Comparison of ENCODE assay signal across 8 mouse cellular contexts in genomic region chr6:87914326-87915102, GRCm38 (mm10). TPM values are rescaled to one million over a fixed set of nuclear protein-coding genes. Genes with fewer than 3 reads are reported as not detected.
DNase-seq lines count a peak whose midpoint lies in the region; ATAC-seq and TF ChIP-seq lines count a peak whose summit lies in the region.

No protein-coding gene starts in this region.

- ATAC-seq in forebrain, embryonic 12.5 days (ENCODE audit: low FRiP score), result peak; percentile 69
- ATAC-seq in limb, embryonic 13.5 days (ENCODE audit: low FRiP score, low read depth), result peak; percentile 76
- ATAC-seq in midbrain, embryonic 11.5 days (ENCODE audit: low FRiP score), result peak; percentile 75
- peak; percentile 57 for ATAC-seq in stomach, embryonic 16.5 days (ENCODE audit: insufficient read depth, low FRiP score)

- H3K4me2 ChIP-seq in forebrain, embryonic 12.5 days, result peak overlapping the region; percentile 90
- peak overlapping the region; percentile 89 for H3K4me2 ChIP-seq in limb, embryonic 13.5 days (replicated peaks)
- H3K4me2 ChIP-seq in midbrain, embryonic 11.5 days, result peak overlapping the region; percentile 64
- peak overlapping the region; percentile 88 for H3K4me2 ChIP-seq in stomach, embryonic 16.5 days (ENCODE audit: low read depth, low read length)

- H3K4me1 ChIP-seq in forebrain, embryonic 12.5 days, result peaks cover 21% of the 10 kb centered on the region
- H3K4me1 ChIP-seq in hindbrain, embryonic 10.5 days (replicated peaks), result peaks cover 19% of the 10 kb centered on the region
- peaks cover 12% of the 10 kb centered on the region for H3K4me1 ChIP-seq in limb, embryonic 13.5 days
- peaks cover 11% of the 10 kb centered on the region for H3K4me1 ChIP-seq in midbrain, embryonic 11.5 days (ENCODE audit: control insufficient read depth, insufficient read depth, low read length)
- H3K4me1 ChIP-seq in stomach, embryonic 16.5 days (ENCODE audit: control insufficient read depth, insufficient read depth, low read length), result peaks cover 16% of the 10 kb centered on the region

- H3K4me3 ChIP-seq in layer of hippocampus, adult 2 months, result peak overlapping the region; percentile 94
- peak overlapping the region; percentile 72 for H3K4me3 ChIP-seq in forebrain, embryonic 12.5 days (replicated peaks)
- peak overlapping the region; percentile 79 for H3K4me3 ChIP-seq in hindbrain, embryonic 10.5 days
- H3K4me3 ChIP-seq in limb, embryonic 13.5 days, result peak overlapping the region; percentile 89
- H3K4me3 ChIP-seq in midbrain, embryonic 11.5 days (ENCODE audit: low read depth, low read length), result peak overlapping the region; percentile 79
- H3K4me3 ChIP-seq in stomach, embryonic 16.5 days (replicated peaks; ENCODE audit: low read length), result peak overlapping the region; percentile 97

- 3% methylated on average over 35 of the region's 35 CpGs for WGBS in forebrain, embryonic 12.5 days
- WGBS in hindbrain, embryonic 10.5 days, result 4% methylated on average over 35 of the region's 35 CpGs
- 2% methylated on average over 35 of the region's 35 CpGs for WGBS in limb, embryonic 13.5 days
- 3% methylated on average over 35 of the region's 35 CpGs for WGBS in midbrain, embryonic 11.5 days
- 2% methylated on average over 35 of the region's 35 CpGs for WGBS in stomach, embryonic 16.5 days

- peak overlapping the region; percentile 92 for H3K27ac ChIP-seq in layer of hippocampus, adult 2 months
- peak overlapping the region; percentile 82 for H3K27ac ChIP-seq in forebrain, embryonic 12.5 days
- peak overlapping the region; percentile 91 for H3K27ac ChIP-seq in hindbrain, embryonic 10.5 days
- H3K27ac ChIP-seq in limb, embryonic 13.5 days, result peak overlapping the region; percentile 92
- H3K27ac ChIP-seq in midbrain, embryonic 11.5 days (ENCODE audit: low read depth, low read length), result peak overlapping the region; percentile 37; the same call in 1 of the 2 replicates
- H3K27ac ChIP-seq in stomach, embryonic 16.5 days (ENCODE audit: low read length), result peak overlapping the region; percentile 91

- no peak for TF ChIP-seq CTCF in layer of hippocampus, adult 2 months (conservative IDR thresholded peaks at IDR 0.05)

- H3K9ac ChIP-seq in forebrain, embryonic 12.5 days, result peak overlapping the region; percentile 85
- peak overlapping the region; percentile 93 for H3K9ac ChIP-seq in limb, embryonic 13.5 days
- peak overlapping the region; percentile 74 for H3K9ac ChIP-seq in midbrain, embryonic 11.5 days (ENCODE audit: low read length)
- H3K9ac ChIP-seq in stomach, embryonic 16.5 days (ENCODE audit: low read length), result peak overlapping the region; percentile 93

- no peaks in the 10 kb centered on the region for H3K9me3 ChIP-seq in forebrain, embryonic 12.5 days
- no peaks in the 10 kb centered on the region for H3K9me3 ChIP-seq in hindbrain, embryonic 10.5 days
- no peaks in the 10 kb centered on the region for H3K9me3 ChIP-seq in limb, embryonic 13.5 days
- H3K9me3 ChIP-seq in midbrain, embryonic 11.5 days (ENCODE audit: control insufficient read depth, low read length), result no peaks in the 10 kb centered on the region
- no peaks in the 10 kb centered on the region for H3K9me3 ChIP-seq in stomach, embryonic 16.5 days (replicated peaks; ENCODE audit: control insufficient read depth, low read length)

- DNase-seq in layer of hippocampus, adult 2 months (ENCODE audit: low spot score in 2 of 2), result peak in 1 of 2 experiments; percentile 39
- no peak for DNase-seq in layer of hippocampus, adult 9-11 months
- peak; percentile 35 for DNase-seq in cerebellum, adult 11 months
- DNase-seq in hindbrain, embryonic 10.5 days (ENCODE audit: low spot score), result peak; percentile 69
- DNase-seq in midbrain, embryonic 11.5 days (ENCODE audit: low spot score, missing footprints), result no peak

- H3K27me3 ChIP-seq in forebrain, embryonic 12.5 days, result no peaks in the 10 kb centered on the region
- H3K27me3 ChIP-seq in hindbrain, embryonic 10.5 days (ENCODE audit: insufficient read depth, poor library complexity, severe bottlenecking), result no peaks in the 10 kb centered on the region
- H3K27me3 ChIP-seq in limb, embryonic 13.5 days, result no peaks in the 10 kb centered on the region
- no peaks in the 10 kb centered on the region for H3K27me3 ChIP-seq in midbrain, embryonic 11.5 days (ENCODE audit: control insufficient read depth, insufficient read depth, low read length)
- H3K27me3 ChIP-seq in stomach, embryonic 16.5 days (ENCODE audit: control insufficient read depth, insufficient read depth, low read length), result no peaks in the 10 kb centered on the region

- peaks cover 64% of the 10 kb centered on the region for H3K36me3 ChIP-seq in forebrain, embryonic 12.5 days (replicated peaks)
- H3K36me3 ChIP-seq in hindbrain, embryonic 10.5 days, result peaks cover 74% of the 10 kb centered on the region
- peaks cover 72% of the 10 kb centered on the region for H3K36me3 ChIP-seq in limb, embryonic 13.5 days
- peaks cover 3% of the 10 kb centered on the region; the same call in 1 of the 2 replicates for H3K36me3 ChIP-seq in midbrain, embryonic 11.5 days (ENCODE audit: control insufficient read depth, insufficient read depth, low read length)
- peaks cover 21% of the 10 kb centered on the region for H3K36me3 ChIP-seq in stomach, embryonic 16.5 days (ENCODE audit: control insufficient read depth, insufficient read depth, low read length)

RNA-seq across cellular contexts. Expression of gene Hmces, which starts 0.8 kb away (rescaled TPM):
- 10 to 100 TPM; 23.0 to 27.3 TPM for total RNA-seq in layer of hippocampus, adult 2 months (2021)
- 52.5 and 53.3 TPM in 2 replicates for polyA plus RNA-seq in forebrain, embryonic 12.5 days (2016; fragmentation: Nextera tagmentation; extraction: Ambion mirVana)
- polyA plus RNA-seq in hindbrain, embryonic 10.5 days (2016; fragmentation: Nextera tagmentation; extraction: Ambion mirVana), result 49.7 and 57.0 TPM in 2 replicates
- polyA plus RNA-seq in limb, embryonic 13.5 days (2015; fragmentation: Nextera tagmentation; extraction: Ambion mirVana), result 66.8 and 69.0 TPM in 2 replicates
- 42.8 and 47.6 TPM in 2 replicates for polyA plus RNA-seq in midbrain, embryonic 11.5 days (2014; fragmentation: Nextera tagmentation; extraction: Ambion mirVana)
- polyA plus RNA-seq in stomach, embryonic 16.5 days (2015; fragmentation: Nextera tagmentation; extraction: Ambion mirVana), result 36.2 and 38.4 TPM in 2 replicates

RNA-seq across cellular contexts. Expression of gene Copg1, which starts 26.9 kb away (rescaled TPM):
- total RNA-seq in layer of hippocampus, adult 2 months (2021), result 100 to 1,000 TPM; 258 to 266 TPM
- polyA plus RNA-seq in forebrain, embryonic 12.5 days (2016; fragmentation: Nextera tagmentation; extraction: Ambion mirVana), result 142 and 153 TPM in 2 replicates
- 155 and 159 TPM in 2 replicates for polyA plus RNA-seq in hindbrain, embryonic 10.5 days (2016; fragmentation: Nextera tagmentation; extraction: Ambion mirVana)
- 186 and 193 TPM in 2 replicates for polyA plus RNA-seq in limb, embryonic 13.5 days (2015; fragmentation: Nextera tagmentation; extraction: Ambion mirVana)
- 124 and 132 TPM in 2 replicates for polyA plus RNA-seq in midbrain, embryonic 11.5 days (2014; fragmentation: Nextera tagmentation; extraction: Ambion mirVana)
- 171 and 182 TPM in 2 replicates for polyA plus RNA-seq in stomach, embryonic 16.5 days (2015; fragmentation: Nextera tagmentation; extraction: Ambion mirVana)

Comparison
In these comparisons a context has a peak if more than half of its experiments do, and no peak if none do; other contexts are left out.
1. DNase-seq: peak in cerebellum, adult 11 months (single experiment) and hindbrain, embryonic 10.5 days (single experiment); none in layer of hippocampus, adult 9-11 months (single experiment) and midbrain, embryonic 11.5 days (single experiment).
2. H3K27ac ChIP-seq: peak in every context shown above with its lines; median percentile 92 in layer of hippocampus, adult 2 months; 92 in limb, embryonic 13.5 days; 91 in hindbrain, embryonic 10.5 days; 91 in stomach, embryonic 16.5 days; 82 in forebrain, embryonic 12.5 days; 37 in midbrain, embryonic 11.5 days.
3. Peak in every context shown above with its lines, with median percentiles within 50 percentile points of each other: H3K4me3 ChIP-seq, ATAC-seq, H3K4me2 ChIP-seq and H3K9ac ChIP-seq.